Mouse (Mus musculus) heart, adult 2 months (tissue): ENCODE results near the gene Dnm2.

Experiments
- CTCF ChIP-seq: fragments of 200-600 bp; IDR thresholded peaks from 2 replicates; pipeline ENCODE4 v1.8.1; 2022; ENCODE audit warnings: antibody characterized with exemption, mild to moderate bottlenecking, moderate library complexity
- EP300 ChIP-seq: fragments of 200-500 bp; IDR thresholded peaks from 2 replicates; pipeline ENCODE4 v1.6.1; 2011; ENCODE audit warnings: low read depth, low read length, control low read depth; ENCODE audit not compliant: insufficient read depth
- POLR2A ChIP-seq: fragments of 200-500 bp; IDR thresholded peaks from 2 replicates; pipeline ENCODE4 v1.6.1; 2011; ENCODE audit warnings: mild to moderate bottlenecking, low read depth, low read length, control low read depth; ENCODE audit not compliant: insufficient read depth

DNA sequence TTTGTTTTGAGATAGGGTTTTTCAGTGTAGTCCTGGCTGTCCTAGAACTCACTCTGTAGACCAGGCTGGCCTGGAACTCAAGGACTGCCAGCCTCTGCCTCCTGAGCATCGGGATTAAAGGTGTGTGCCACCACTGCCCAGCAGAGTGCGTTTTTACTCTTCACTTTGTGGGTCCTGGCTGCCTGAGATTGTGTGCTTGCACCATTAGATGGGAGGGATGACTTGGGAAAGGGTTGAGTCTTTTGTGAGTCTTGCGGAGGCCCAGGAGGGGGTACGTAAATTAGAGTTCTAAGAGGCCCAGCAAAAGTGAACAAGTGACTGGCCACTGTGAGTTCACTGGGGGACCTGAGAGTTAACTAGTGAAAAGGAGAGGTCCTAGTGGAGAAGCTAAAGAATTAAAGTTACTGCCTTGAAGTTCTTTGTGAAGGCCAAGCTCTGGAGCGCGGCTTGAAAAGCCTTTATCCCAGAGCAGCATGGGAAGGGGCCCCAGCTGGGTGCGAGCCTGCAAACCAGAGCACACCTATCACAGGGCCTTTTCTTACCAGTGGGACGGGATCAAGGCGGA lies 120.7 kb downstream of the Dnm2 start:
- TF ChIP-seq CTCF, result no peak
- TF ChIP-seq EP300, result no peak
- no peak for TF ChIP-seq POLR2A
